Mouse (Mus musculus) heart, embryonic 15.5 days (tissue): ENCODE results near the gene Msx1. TPM values are rescaled to one million over a fixed set of nuclear protein-coding genes. Genes with fewer than 3 reads are reported as not detected.
A peak's percentile ranks its signal among the peaks of the same experiment; 100 is the strongest.

Experiments
- ATAC-seq: fragments of 200-750 bp; cut with Nextera tagmentation; replicated peaks from 2 replicates; pipeline ENCODE4 v1.8.0; 2017; ENCODE audit warnings: low read depth, moderate TSS enrichment; ENCODE audit not compliant: insufficient number of reproducible peaks, insufficient read depth, low FRiP score
- H3K27ac ChIP-seq: fragments of 300-500 bp; sonication (generic); 2 replicates; pipeline ENCODE4 v1.5.1; 2015; ENCODE audit warnings: mild to moderate bottlenecking, inconsistent platforms
- H3K27me3 ChIP-seq: fragments of 300-500 bp; sonication (generic); 2 replicates; pipeline ENCODE4 v1.6.1; 2015; ENCODE audit warnings: inconsistent platforms
- H3K36me3 ChIP-seq: fragments of 300-500 bp; sonication (generic); 2 replicates; pipeline ENCODE4 v1.6.1; 2015; ENCODE audit warnings: mild to moderate bottlenecking, inconsistent platforms
- H3K4me1 ChIP-seq: fragments of 300-500 bp; sonication (generic); replicated peaks from 2 replicates; pipeline ENCODE4 v1.6.1; 2015; ENCODE audit warnings: inconsistent platforms
- H3K4me2 ChIP-seq: fragments of 300-500 bp; sonication (generic); 2 replicates; pipeline ENCODE4 v1.6.1; 2015; ENCODE audit warnings: inconsistent platforms, mild to moderate bottlenecking, moderate library complexity
- H3K4me3 ChIP-seq: fragments of 300-500 bp; sonication (generic); 2 replicates; pipeline ENCODE4 v1.5.1; 2015; ENCODE audit warnings: mild to moderate bottlenecking, inconsistent platforms
- H3K9ac ChIP-seq: fragments of 300-500 bp; sonication (generic); 2 replicates; pipeline ENCODE4 v1.6.1; 2015; ENCODE audit warnings: mild to moderate bottlenecking, inconsistent platforms
- H3K9me3 ChIP-seq: fragments of 300-500 bp; sonication (generic); replicated peaks from 2 replicates; pipeline ENCODE4 v1.6.1; 2016; ENCODE audit warnings: inconsistent platforms
- WGBS: fragments of 180-500 bp; shearing (Covaris S2); methylation state at CpG from one replicate; pipeline ENCODE4 v1.1.7; 2015; ENCODE audit warnings: mixed read lengths; 5-methylcytosine and 5-hydroxymethylcytosine counted together
- polyA plus RNA-seq: library from polyadenylated mRNA; unstranded; fragments of >200 nt; fragmentation: Nextera tagmentation; extraction: Ambion mirVana; gene quantifications from 2 replicates; pipeline ENCODE4 v1.2.1, GENCODE M21; 2015

The Msx1 gene
- polyA plus RNA-seq = 8.6 and 8.9 TPM in 2 replicates

GRCm38 (mm10) chr5:37824461-37824795, at the start of gene Msx1:
Msx1 (minus strand) TSS chr5:37824583.
- peak within 1 kb of the TSS; percentile 95 for H3K4me2 ChIP-seq
- H3K9me3 ChIP-seq = no peaks in the 10 kb centered on the region
- peak within 1 kb of the TSS; percentile 59 for H3K4me3 ChIP-seq
- peak within 1 kb of the TSS; percentile 36 for H3K27ac ChIP-seq
- no peaks in the 10 kb centered on the region for H3K36me3 ChIP-seq
- H3K27me3 ChIP-seq = peaks cover 96% of the 10 kb centered on the region
- H3K4me1 ChIP-seq = peaks cover 44% of the 10 kb centered on the region
- H3K9ac ChIP-seq = peak within 1 kb of the TSS; percentile 53
- WGBS = under 1% methylated on average over 37 of the region's 37 CpGs
- ATAC-seq = peak; percentile 87

GRCm38 (mm10) chr5:37865471-37865870, 41.1 kb upstream of the Msx1 start:
- Histone ChIP-seq H3K27me3 (peaks cover 11% of the 10 kb centered on the region), H3K4me2 (no peak overlapping the region), H3K4me1 (no peaks in the 10 kb centered on the region), H3K9me3 (no peaks in the 10 kb centered on the region), H3K36me3 (no peaks in the 10 kb centered on the region), H3K4me3 (no peak overlapping the region), H3K9ac (no peak overlapping the region), H3K27ac (no peak overlapping the region)
- WGBS = 54% methylated on average over 6 of the region's 6 CpGs
- ATAC-seq = no peak

- Histone ChIP-seq H3K4me2 (no peak overlapping the region), H3K4me3 (no peak overlapping the region), H3K9ac (no peak overlapping the region), H3K36me3 (no peaks in the 10 kb centered on the region), H3K4me1 (no peaks in the 10 kb centered on the region), H3K27me3 (peaks cover 8% of the 10 kb centered on the region), H3K27ac (no peak overlapping the region), H3K9me3 (no peaks in the 10 kb centered on the region)
- WGBS = 88% methylated on average over 2 of the region's 2 CpGs
- no peak for ATAC-seq
Observed at GRCm38 (mm10) chr5:37864309-37864708, 39.9 kb upstream of the Msx1 start.

GRCm38 (mm10) chr5:37860846-37861245, 36.5 kb upstream of the Msx1 start:
- H3K4me1 ChIP-seq = no peaks in the 10 kb centered on the region
- H3K36me3 ChIP-seq = no peaks in the 10 kb centered on the region
- H3K9me3 ChIP-seq = no peaks in the 10 kb centered on the region
- H3K9ac ChIP-seq = no peak overlapping the region
- no peak for ATAC-seq
- H3K4me3 ChIP-seq = no peak overlapping the region
- no peak overlapping the region for H3K27ac ChIP-seq
- H3K27me3 ChIP-seq = peaks cover 8% of the 10 kb centered on the region
- 75% methylated on average over 6 of the region's 6 CpGs for WGBS
- H3K4me2 ChIP-seq = no peak overlapping the region

GRCm38 (mm10) chr5:37860151-37860721, 35.9 kb upstream of the Msx1 start:
- Histone ChIP-seq H3K4me2 (no peak overlapping the region), H3K27me3 (peaks cover 8% of the 10 kb centered on the region), H3K36me3 (no peaks in the 10 kb centered on the region), H3K27ac (no peak overlapping the region), H3K9me3 (no peaks in the 10 kb centered on the region), H3K4me1 (no peaks in the 10 kb centered on the region), H3K4me3 (no peak overlapping the region), H3K9ac (no peak overlapping the region)
- ATAC-seq = no peak
- WGBS = 58% methylated on average over 7 of the region's 7 CpGs

- Histone ChIP-seq H3K27ac (no peak overlapping the region), H3K4me1 (no peaks in the 10 kb centered on the region), H3K4me2 (no peak overlapping the region), H3K27me3 (peaks cover 8% of the 10 kb centered on the region), H3K4me3 (no peak overlapping the region), H3K36me3 (no peaks in the 10 kb centered on the region), H3K9ac (no peak overlapping the region), H3K9me3 (no peaks in the 10 kb centered on the region)
- no peak for ATAC-seq
- 51% methylated on average over 14 of the region's 14 CpGs for WGBS
Observed at GRCm38 (mm10) chr5:37857763-37858545, 33.6 kb upstream of the Msx1 start.

GRCm38 (mm10) chr5:37856057-37856456, 31.7 kb upstream of the Msx1 start:
- Histone ChIP-seq H3K4me1 (no peaks in the 10 kb centered on the region), H3K9me3 (no peaks in the 10 kb centered on the region), H3K4me3 (no peak overlapping the region), H3K27ac (no peak overlapping the region), H3K4me2 (no peak overlapping the region), H3K36me3 (no peaks in the 10 kb centered on the region), H3K27me3 (peaks cover 2% of the 10 kb centered on the region; the same call in 1 of the 2 replicates), H3K9ac (no peak overlapping the region)
- 49% methylated on average over 5 of the region's 5 CpGs for WGBS
- ATAC-seq = no peak

- no peak overlapping the region for H3K4me2 ChIP-seq
- no peaks in the 10 kb centered on the region for H3K27me3 ChIP-seq
- no peaks in the 10 kb centered on the region for H3K9me3 ChIP-seq
- H3K9ac ChIP-seq = no peak overlapping the region
- no peak for ATAC-seq
- H3K36me3 ChIP-seq = no peaks in the 10 kb centered on the region
- no peaks in the 10 kb centered on the region for H3K4me1 ChIP-seq
- H3K4me3 ChIP-seq = no peak overlapping the region
- no peak overlapping the region for H3K27ac ChIP-seq
- 71% methylated on average over 6 of the region's 6 CpGs for WGBS
Observed at GRCm38 (mm10) chr5:37854233-37854632, 29.9 kb upstream of the Msx1 start.

- ATAC-seq = no peak
Observed at GRCm38 (mm10) chr5:37851305-37851982, 27.1 kb upstream of the Msx1 start.

GRCm38 (mm10) chr5:37848991-37849719, 24.8 kb upstream of the Msx1 start:
- Histone ChIP-seq H3K36me3 (no peaks in the 10 kb centered on the region), H3K4me1 (no peaks in the 10 kb centered on the region), H3K9me3 (no peaks in the 10 kb centered on the region), H3K27me3 (0 out of 2 replicates have a peak, but pooled peaks cover 5% of the 10 kb centered on the region), H3K4me3 (no peak overlapping the region), H3K27ac (no peak overlapping the region), H3K9ac (no peak overlapping the region), H3K4me2 (no peak overlapping the region)
- WGBS = 43% methylated on average over 8 of the region's 8 CpGs
- ATAC-seq = no peak

More at GRCm38 (mm10) chr5:37851305-37851982, 27.1 kb upstream of the Msx1 start:
- Histone ChIP-seq H3K4me3 (no peak overlapping the region), H3K4me1 (no peaks in the 10 kb centered on the region), H3K9ac (no peak overlapping the region), H3K9me3 (no peaks in the 10 kb centered on the region), H3K36me3 (no peaks in the 10 kb centered on the region), H3K4me2 (no peak overlapping the region), H3K27ac (no peak overlapping the region), H3K27me3 (0 out of 2 replicates have a peak, but pooled peaks cover 5% of the 10 kb centered on the region)
- WGBS = 52% methylated on average over 15 of the region's 15 CpGs

- H3K4me1 ChIP-seq = no peaks in the 10 kb centered on the region
- no peaks in the 10 kb centered on the region for H3K36me3 ChIP-seq
- H3K27ac ChIP-seq = no peak overlapping the region
- WGBS = 46% methylated on average over 3 of the region's 3 CpGs
- H3K4me2 ChIP-seq = no peak overlapping the region
- peaks cover 80% of the 10 kb centered on the region for H3K27me3 ChIP-seq
- no peak overlapping the region for H3K9ac ChIP-seq
- H3K4me3 ChIP-seq = no peak overlapping the region
- no peak for ATAC-seq
- H3K9me3 ChIP-seq = no peaks in the 10 kb centered on the region
Observed at GRCm38 (mm10) chr5:37836267-37836646, 11.9 kb upstream of the Msx1 start.
